Mouse (Mus musculus): ENCODE measurements around the gene Vps52. TPM values are rescaled to one million over a fixed set of nuclear protein-coding genes. Genes with fewer than 3 reads are reported as not detected.

Gene Vps52
- polyA plus RNA-seq, 1 experiment from 2014 or later, result 35.3 TPM

DNA sequence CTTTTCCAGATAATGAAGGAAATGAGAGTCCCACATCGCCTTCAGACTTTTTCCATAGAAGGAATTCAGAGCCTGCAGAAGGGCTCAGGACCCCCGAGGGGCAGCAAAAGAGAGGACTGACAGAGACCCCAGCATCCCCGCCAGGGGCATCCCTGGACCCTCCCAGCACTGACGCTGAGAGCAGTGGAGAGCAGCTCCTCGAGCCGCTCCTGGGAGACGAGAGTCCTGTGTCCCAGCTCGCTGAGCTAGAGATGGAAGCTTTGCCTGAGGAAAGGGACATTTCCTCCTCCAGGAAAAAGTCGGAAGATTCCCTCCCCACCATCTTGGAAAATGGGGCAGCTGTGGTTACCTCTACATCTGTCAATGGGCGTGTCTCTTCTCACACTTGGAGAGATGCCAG lies 42.3 kb upstream of the Vps52 start:
- Histone ChIP-seq H3K4me1 (replicated peaks; ENCODE audit: control insufficient read depth, insufficient read depth, low read length) (peaks cover 23% of the 10 kb centered on the region), H3K36me3 (ENCODE audit: control insufficient read depth, insufficient read depth, low read length) (peaks cover 53% of the 10 kb centered on the region), H3K27me3 (replicated peaks; ENCODE audit: control insufficient read depth, insufficient read depth, low read length) (no peaks in the 10 kb centered on the region), H3K9ac (ENCODE audit: low read length) (no peak overlapping the region), H3K4me3 (ENCODE audit: low read depth, low read length) (no peak overlapping the region), H3K27ac (ENCODE audit: low read depth) (no peak overlapping the region), H3K9me3 (ENCODE audit: control insufficient read depth, low read length) (no peaks in the 10 kb centered on the region), H3K4me2 (ENCODE audit: low read length) (no peak overlapping the region)
- ATAC-seq (replicated peaks; ENCODE audit: low FRiP score, low TSS enrichment, low read depth), result no peak
- WGBS, result 96% methylated on average over 10 of the region's 10 CpGs
- DNase-seq (ENCODE audit: low spot score), result no peak

DNA sequence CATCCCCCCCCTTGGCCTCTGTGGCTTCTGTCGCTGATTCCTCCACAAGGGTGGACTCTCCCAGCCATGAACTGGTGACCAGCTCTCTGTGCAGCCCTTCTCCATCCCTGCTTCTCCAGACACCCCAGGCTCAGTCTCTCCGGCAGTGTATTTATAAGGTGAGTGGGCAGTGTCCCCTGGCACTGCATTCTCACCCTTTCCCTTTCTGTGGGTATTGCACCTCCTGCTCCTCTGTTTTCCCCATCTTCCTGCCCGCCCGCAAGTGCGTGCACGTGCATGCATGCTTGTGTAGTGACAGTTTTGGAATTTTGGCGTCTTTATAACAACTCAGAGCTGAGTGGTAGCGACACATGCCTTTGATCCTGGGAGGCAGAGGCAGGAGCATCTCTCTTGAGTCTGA lies 41.7 kb upstream of the Vps52 start:
- 96% methylated on average over 8 of the region's 8 CpGs for WGBS
- peaks cover 25% of the 10 kb centered on the region for H3K4me1 ChIP-seq (replicated peaks; ENCODE audit: control insufficient read depth, insufficient read depth, low read length)
- H3K27ac ChIP-seq (ENCODE audit: low read depth), result no peak overlapping the region
- H3K4me3 ChIP-seq (ENCODE audit: low read depth, low read length), result no peak overlapping the region
- no peaks in the 10 kb centered on the region for H3K27me3 ChIP-seq (replicated peaks; ENCODE audit: control insufficient read depth, insufficient read depth, low read length)
- no peak overlapping the region for H3K9ac ChIP-seq (ENCODE audit: low read length)
- DNase-seq (ENCODE audit: low spot score) (no peak), ATAC-seq (replicated peaks; ENCODE audit: low FRiP score, low TSS enrichment, low read depth) (no peak)
- no peaks in the 10 kb centered on the region for H3K9me3 ChIP-seq (ENCODE audit: control insufficient read depth, low read length)
- no peak overlapping the region for H3K4me2 ChIP-seq (ENCODE audit: low read length)
- peaks cover 53% of the 10 kb centered on the region for H3K36me3 ChIP-seq (ENCODE audit: control insufficient read depth, insufficient read depth, low read length)

DNA sequence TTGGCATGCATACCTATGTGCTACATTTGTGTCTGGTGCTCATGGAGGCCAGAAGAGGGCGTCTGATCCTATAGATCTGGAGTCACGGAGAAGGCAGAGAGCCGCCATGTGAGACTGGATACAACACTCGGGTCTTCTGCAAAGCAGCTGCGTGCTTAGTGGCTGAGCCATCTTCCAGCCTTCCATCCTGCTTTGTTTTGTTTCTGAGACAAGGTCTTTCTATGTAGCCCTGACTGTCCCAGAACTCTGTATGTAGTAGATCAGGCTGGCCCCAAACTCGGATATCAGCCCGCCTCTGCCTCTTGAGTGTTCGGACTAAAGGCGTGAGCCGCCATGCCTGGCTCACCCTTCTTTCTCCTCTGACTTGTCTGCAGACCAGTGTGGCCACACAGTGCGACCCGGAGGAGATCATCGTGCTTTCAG lies 40.6 kb upstream of the Vps52 start:
- no peaks in the 10 kb centered on the region for H3K9me3 ChIP-seq (ENCODE audit: control insufficient read depth, low read length)
- peaks cover 53% of the 10 kb centered on the region for H3K36me3 ChIP-seq (ENCODE audit: control insufficient read depth, insufficient read depth, low read length)
- ATAC-seq (replicated peaks; ENCODE audit: low FRiP score, low TSS enrichment, low read depth) (no peak), DNase-seq (ENCODE audit: low spot score) (no peak)
- no peak overlapping the region for H3K27ac ChIP-seq (ENCODE audit: low read depth)
- H3K4me2 ChIP-seq (ENCODE audit: low read length), result peak overlapping the region; percentile 44
- H3K4me3 ChIP-seq (ENCODE audit: low read depth, low read length), result peak overlapping the region; percentile 52; the same call in 1 of the 2 replicates
- 72% methylated on average over 13 of the region's 13 CpGs for WGBS
- H3K4me1 ChIP-seq (replicated peaks; ENCODE audit: control insufficient read depth, insufficient read depth, low read length), result peaks cover 28% of the 10 kb centered on the region
- no peak overlapping the region for H3K9ac ChIP-seq (ENCODE audit: low read length)
- H3K27me3 ChIP-seq (replicated peaks; ENCODE audit: control insufficient read depth, insufficient read depth, low read length), result no peaks in the 10 kb centered on the region

DNA sequence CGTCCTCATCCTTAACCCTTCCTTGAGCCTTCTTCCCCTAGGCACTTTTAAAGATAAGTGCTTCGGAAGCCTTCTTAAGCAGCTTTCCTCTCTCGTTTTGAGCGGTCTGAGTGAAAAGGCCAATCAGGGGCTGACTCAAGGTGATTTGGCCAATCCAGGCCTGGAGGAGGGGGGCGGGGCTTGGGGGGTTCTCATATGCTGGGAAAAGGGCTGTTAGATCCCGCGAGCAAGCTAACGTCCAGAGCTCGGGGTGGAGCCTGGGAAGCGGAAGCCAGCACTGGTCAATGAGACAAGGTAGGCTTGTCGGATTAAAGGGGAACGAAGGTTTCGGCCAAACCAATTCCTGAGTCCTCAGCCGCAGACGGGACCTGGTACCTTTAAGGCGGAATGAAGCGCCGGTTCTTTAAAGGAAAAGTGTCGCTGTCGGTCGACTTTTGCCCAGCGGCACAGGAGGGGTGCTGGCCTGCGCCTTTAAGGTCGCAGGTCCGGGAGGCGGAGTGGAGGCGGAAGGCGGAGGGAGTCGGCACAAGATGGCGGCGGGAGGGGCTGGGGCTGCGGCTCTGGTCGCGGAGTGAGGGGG lies 39.9 kb upstream of the Vps52 start, which contains the start of the genes Tapbp and Zbtb22:
Gene Tapbp, plus strand, starts transcription at position 229 of the 580 bp plus-strand sequence.
Gene Zbtb22, plus strand, starts transcription at position 234 of the 580 bp plus-strand sequence.
- no peaks in the 10 kb centered on the region for H3K9me3 ChIP-seq (ENCODE audit: control insufficient read depth, low read length)
- peak within 1 kb of the TSS; percentile 71 for H3K4me2 ChIP-seq (ENCODE audit: low read length)
- peak within 1 kb of the TSS; percentile 78 for H3K27ac ChIP-seq (ENCODE audit: low read depth)
- H3K36me3 ChIP-seq (ENCODE audit: control insufficient read depth, insufficient read depth, low read length), result peaks cover 53% of the 10 kb centered on the region
- H3K4me3 ChIP-seq (ENCODE audit: low read depth, low read length), result peak within 1 kb of the TSS; percentile 52
- no peaks in the 10 kb centered on the region for H3K27me3 ChIP-seq (replicated peaks; ENCODE audit: control insufficient read depth, insufficient read depth, low read length)
- peak; percentile 87 for ATAC-seq (replicated peaks; ENCODE audit: low FRiP score, low TSS enrichment, low read depth)
- peak; percentile 94 for DNase-seq (ENCODE audit: low spot score)
- H3K4me1 ChIP-seq (replicated peaks; ENCODE audit: control insufficient read depth, insufficient read depth, low read length), result peaks cover 24% of the 10 kb centered on the region
- under 1% methylated on average over 31 of the region's 34 CpGs for WGBS
- peak within 1 kb of the TSS; percentile 55 for H3K9ac ChIP-seq (ENCODE audit: low read length)

DNA sequence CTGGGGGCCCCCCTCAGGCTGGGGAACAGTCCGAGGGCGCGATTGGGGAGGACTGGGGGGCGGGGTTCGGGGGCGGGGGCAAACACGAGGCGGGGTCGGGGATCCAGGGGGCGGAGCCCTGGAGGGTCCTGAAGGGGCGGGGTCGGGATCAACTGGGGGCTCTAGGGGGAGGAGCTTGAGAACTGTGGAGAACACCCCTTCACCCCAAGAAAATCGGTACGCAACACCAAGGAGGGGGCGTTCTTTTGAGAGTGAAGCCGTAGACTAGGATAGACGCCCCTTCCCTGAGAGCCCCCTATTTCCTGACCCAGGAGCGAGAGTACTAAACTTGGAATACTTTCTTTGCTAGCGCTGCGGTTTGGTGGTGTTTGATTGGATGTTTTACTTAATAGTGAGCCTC lies 39.3 kb upstream of the Vps52 start:
- DNase-seq (ENCODE audit: low spot score), result peak; percentile 78
- Histone ChIP-seq H3K27ac (ENCODE audit: low read depth) (peak overlapping the region; percentile 78), H3K36me3 (ENCODE audit: control insufficient read depth, insufficient read depth, low read length) (peaks cover 49% of the 10 kb centered on the region), H3K9me3 (ENCODE audit: control insufficient read depth, low read length) (no peaks in the 10 kb centered on the region), H3K4me2 (ENCODE audit: low read length) (peak overlapping the region; percentile 71), H3K4me1 (replicated peaks; ENCODE audit: control insufficient read depth, insufficient read depth, low read length) (peaks cover 27% of the 10 kb centered on the region), H3K4me3 (ENCODE audit: low read depth, low read length) (peak overlapping the region; percentile 52), H3K9ac (ENCODE audit: low read length) (peak overlapping the region; percentile 55), H3K27me3 (replicated peaks; ENCODE audit: control insufficient read depth, insufficient read depth, low read length) (no peaks in the 10 kb centered on the region)
- peak; percentile 18 for ATAC-seq (replicated peaks; ENCODE audit: low FRiP score, low TSS enrichment, low read depth)
- WGBS, result under 1% methylated on average over 18 of the region's 20 CpGs

DNA sequence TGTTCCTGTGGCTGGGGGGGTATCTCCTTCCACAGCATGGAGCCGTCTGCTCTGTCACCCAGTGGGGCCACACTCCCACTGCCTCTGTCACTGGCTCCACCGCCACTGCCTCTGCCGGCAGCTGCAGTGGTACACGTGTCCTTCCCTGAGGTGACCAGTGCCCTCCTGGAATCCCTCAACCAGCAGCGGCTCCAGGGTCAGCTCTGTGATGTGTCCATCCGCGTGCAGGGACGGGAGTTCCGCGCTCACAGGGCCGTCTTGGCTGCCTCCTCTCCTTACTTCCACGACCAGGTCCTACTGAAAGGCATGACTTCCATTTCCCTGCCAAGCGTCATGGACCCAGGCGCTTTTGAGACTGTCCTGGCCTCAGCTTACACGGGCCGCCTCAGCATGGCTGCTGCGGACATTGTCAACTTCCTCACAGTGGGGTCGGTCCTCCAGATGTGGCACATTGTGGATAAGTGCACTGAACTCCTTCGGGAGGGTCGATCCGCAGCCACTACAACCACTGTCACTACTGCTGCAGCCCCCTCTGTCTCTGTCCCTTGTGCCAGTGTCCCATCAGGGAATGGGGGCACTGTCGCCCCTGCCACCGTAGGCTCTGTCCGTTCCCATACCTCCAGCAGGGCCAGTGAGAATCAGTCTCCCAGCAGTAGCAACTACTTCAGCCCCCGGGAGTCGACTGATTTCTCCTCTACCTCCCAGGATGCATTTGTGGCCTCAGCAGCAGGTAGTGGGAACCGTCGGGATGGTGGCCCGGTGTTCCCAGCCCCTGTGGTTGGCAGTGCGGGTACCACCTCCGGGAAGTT lies 38.6 kb upstream of the Vps52 start:
- no peak overlapping the region for H3K9ac ChIP-seq (ENCODE audit: low read length)
- peak overlapping the region; percentile 78; the same call in 1 of the 2 replicates for H3K27ac ChIP-seq (ENCODE audit: low read depth)
- no peaks in the 10 kb centered on the region for H3K27me3 ChIP-seq (replicated peaks; ENCODE audit: control insufficient read depth, insufficient read depth, low read length)
- ATAC-seq (replicated peaks; ENCODE audit: low FRiP score, low TSS enrichment, low read depth), result no peak
- H3K4me2 ChIP-seq (ENCODE audit: low read length), result peak overlapping the region; percentile 71
- H3K4me1 ChIP-seq (replicated peaks; ENCODE audit: control insufficient read depth, insufficient read depth, low read length), result peaks cover 27% of the 10 kb centered on the region
- H3K9me3 ChIP-seq (ENCODE audit: control insufficient read depth, low read length), result no peaks in the 10 kb centered on the region
- DNase-seq (ENCODE audit: low spot score), result no peak
- 76% methylated on average over 31 of the region's 31 CpGs for WGBS
- peak overlapping the region; percentile 52 for H3K4me3 ChIP-seq (ENCODE audit: low read depth, low read length)
- peaks cover 41% of the 10 kb centered on the region for H3K36me3 ChIP-seq (ENCODE audit: control insufficient read depth, insufficient read depth, low read length)

DNA sequence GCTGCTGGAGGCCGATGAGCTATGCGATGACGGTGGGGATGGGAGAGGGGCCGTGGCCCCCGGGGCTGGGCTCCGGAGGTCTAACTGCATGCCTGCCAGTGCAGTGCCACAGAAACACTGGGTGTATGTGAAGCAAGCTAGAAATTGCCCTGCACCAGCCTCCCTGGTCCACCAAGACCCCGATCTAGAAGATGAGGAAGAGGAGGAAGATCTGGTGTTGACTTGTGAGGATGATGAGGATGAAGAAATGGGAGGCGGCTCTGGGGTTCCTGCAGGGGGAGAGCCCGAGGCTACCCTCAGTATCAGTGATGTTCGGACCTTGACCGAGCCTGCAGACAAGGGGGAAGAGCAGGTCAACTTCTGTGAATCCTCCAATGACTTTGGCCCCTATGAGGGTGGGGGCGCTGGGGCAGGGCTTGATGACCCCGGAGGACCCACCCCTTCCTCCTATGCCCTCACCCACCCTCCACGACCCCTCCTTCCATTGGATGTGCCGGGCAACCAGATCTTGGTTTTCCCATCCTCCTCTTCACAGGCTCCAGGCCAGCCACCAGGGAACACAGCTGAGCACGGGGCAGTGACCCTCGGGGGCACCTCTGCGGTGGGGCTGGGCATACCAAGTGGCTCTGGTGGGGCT lies 37.8 kb upstream of the Vps52 start:
- H3K9ac ChIP-seq (ENCODE audit: low read length), result no peak overlapping the region
- H3K9me3 ChIP-seq (ENCODE audit: control insufficient read depth, low read length), result no peaks in the 10 kb centered on the region
- H3K27ac ChIP-seq (ENCODE audit: low read depth), result no peak overlapping the region
- no peak overlapping the region for H3K4me3 ChIP-seq (ENCODE audit: low read depth, low read length)
- no peaks in the 10 kb centered on the region for H3K27me3 ChIP-seq (replicated peaks; ENCODE audit: control insufficient read depth, insufficient read depth, low read length)
- DNase-seq (ENCODE audit: low spot score) (no peak), ATAC-seq (replicated peaks; ENCODE audit: low FRiP score, low TSS enrichment, low read depth) (no peak)
- H3K4me1 ChIP-seq (replicated peaks; ENCODE audit: control insufficient read depth, insufficient read depth, low read length), result peaks cover 27% of the 10 kb centered on the region
- no peak overlapping the region for H3K4me2 ChIP-seq (ENCODE audit: low read length)
- 78% methylated on average over 18 of the region's 18 CpGs for WGBS
- H3K36me3 ChIP-seq (ENCODE audit: control insufficient read depth, insufficient read depth, low read length), result peaks cover 35% of the 10 kb centered on the region

DNA sequence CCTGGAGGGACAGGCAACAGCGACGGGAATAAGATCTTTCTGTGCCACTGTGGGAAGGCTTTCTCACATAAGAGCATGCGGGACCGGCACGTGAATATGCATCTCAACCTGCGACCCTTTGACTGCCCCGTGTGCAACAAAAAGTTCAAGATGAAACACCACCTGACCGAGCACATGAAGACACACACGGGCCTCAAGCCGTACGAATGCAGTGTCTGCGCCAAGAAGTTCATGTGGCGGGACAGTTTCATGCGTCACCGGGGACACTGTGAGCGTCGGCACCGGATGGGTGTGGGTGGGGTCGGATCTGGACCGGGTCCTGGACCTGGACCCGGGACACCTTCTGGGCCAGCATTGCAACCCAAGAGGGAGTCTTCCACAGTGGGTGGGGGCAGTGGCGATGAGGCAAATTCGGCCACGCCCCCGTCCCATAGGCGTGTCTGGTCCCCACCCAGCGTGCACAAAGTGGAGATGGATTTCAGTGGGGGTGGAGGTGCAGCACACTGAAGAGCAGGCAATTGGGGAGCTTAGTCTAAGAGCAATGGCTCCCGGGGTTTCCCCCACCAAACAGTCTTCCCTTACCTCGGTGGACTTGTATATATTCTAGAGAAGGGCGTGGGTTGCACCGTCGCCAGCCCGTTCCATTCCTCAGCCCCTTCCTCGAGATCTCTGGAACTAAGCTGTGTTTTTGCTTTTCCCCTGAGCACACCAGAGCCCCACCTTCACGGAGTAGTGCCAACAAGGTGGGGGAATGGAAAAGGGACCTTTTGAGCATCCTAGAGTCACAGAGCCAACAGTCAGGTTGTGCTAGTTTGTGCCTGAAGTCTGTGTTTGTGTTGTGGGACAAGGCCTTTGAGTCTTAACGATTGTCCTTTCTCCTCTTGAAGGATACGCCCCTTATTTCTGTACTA lies 37.1 kb upstream of the Vps52 start:
- H3K27me3 ChIP-seq (replicated peaks; ENCODE audit: control insufficient read depth, insufficient read depth, low read length), result no peaks in the 10 kb centered on the region
- H3K4me2 ChIP-seq (ENCODE audit: low read length), result peak overlapping the region; percentile 99
- H3K9ac ChIP-seq (ENCODE audit: low read length), result no peak overlapping the region
- 60% methylated on average over 37 of the region's 37 CpGs for WGBS
- peaks cover 27% of the 10 kb centered on the region for H3K4me1 ChIP-seq (replicated peaks; ENCODE audit: control insufficient read depth, insufficient read depth, low read length)
- no peaks in the 10 kb centered on the region for H3K9me3 ChIP-seq (ENCODE audit: control insufficient read depth, low read length)
- H3K27ac ChIP-seq (ENCODE audit: low read depth), result no peak overlapping the region
- DNase-seq (ENCODE audit: low spot score), result no peak
- H3K4me3 ChIP-seq (ENCODE audit: low read depth, low read length), result peak overlapping the region; percentile 67
- H3K36me3 ChIP-seq (ENCODE audit: control insufficient read depth, insufficient read depth, low read length), result peaks cover 29% of the 10 kb centered on the region
- ATAC-seq (replicated peaks; ENCODE audit: low FRiP score, low TSS enrichment, low read depth), result no peak

Measured in intestine, embryonic 14.5 days (tissue).